Mouse (Mus musculus) G1E (cell line): ENCODE measurements around the gene Slc7a1. TPM values are rescaled to one million over a fixed set of nuclear protein-coding genes. Genes with fewer than 3 reads are reported as not detected.
A peak's percentile ranks its signal among the peaks of the same experiment; 100 is the strongest.

Source experiments
- ATAC-seq: 2 replicates; pipeline ENCODE4 v1.8.0; 2016; ENCODE audit warnings: mild to moderate bottlenecking; ENCODE audit not compliant: insufficient number of reproducible peaks, poor library complexity, low FRiP score, severe bottlenecking; ENCODE audit errors: extremely low read depth
- DNase-seq: peaks from one replicate; pipeline ENCODE4 v3.0.0; 2012; ENCODE audit warnings: low spot score
- H3K27me3 ChIP-seq: 2 replicates; pipeline ENCODE4 v1.6.1; 2012; ENCODE audit warnings: mild to moderate bottlenecking, low read length, inconsistent platforms; ENCODE audit not compliant: insufficient read depth
- H3K36me3 ChIP-seq: replicated peaks from 2 replicates; pipeline ENCODE3; 2012; ENCODE audit warnings: mild to moderate bottlenecking, inconsistent platforms
- H3K4me1 ChIP-seq: 2 replicates; pipeline ENCODE4 v1.6.1; 2012; ENCODE audit warnings: low read depth, low read length, inconsistent platforms, mixed read lengths; ENCODE audit not compliant: insufficient read depth
- H3K4me3 ChIP-seq: 2 replicates; pipeline ENCODE4 v1.5.1; 2012; ENCODE audit warnings: low read depth, mild to moderate bottlenecking, inconsistent platforms, low read length, moderate library complexity, mixed read lengths
- H3K9me3 ChIP-seq: replicated peaks from 2 replicates; pipeline ENCODE4 v1.6.1; 2012; ENCODE audit warnings: inconsistent platforms
- CTCF ChIP-seq: IDR thresholded peaks from 2 replicates; pipeline ENCODE4 v1.5.1; 2012; ENCODE audit warnings: low read depth, low read length, inconsistent platforms, mixed read lengths
- GATA1 ChIP-seq: IDR thresholded peaks from 2 replicates; pipeline ENCODE4 v1.6.1; 2012; ENCODE audit warnings: borderline replicate concordance, low read length, inconsistent platforms, mixed read lengths
- GATA2 ChIP-seq: IDR thresholded peaks from 2 replicates; pipeline ENCODE4 v1.6.1; 2012; ENCODE audit warnings: low read depth, low read length, inconsistent platforms, borderline replicate concordance
- POLR2AphosphoS5 ChIP-seq: IDR thresholded peaks from 2 replicates; pipeline ENCODE4 v1.6.1; 2012; ENCODE audit warnings: low read depth, low read length, inconsistent platforms; ENCODE audit not compliant: insufficient replicate concordance
- TAL1 ChIP-seq: conservative IDR thresholded peaks from 2 replicates; pipeline ENCODE4 v1.6.1; 2012; ENCODE audit warnings: low read depth, low read length, inconsistent platforms, mixed read lengths
- polyA plus RNA-seq: library from polyadenylated mRNA; stranded (reverse); fragments of >175 nt; gene quantifications from 2 replicates; pipeline ENCODE4 v1.2.3, GENCODE M21; 2012
- total RNA-seq, 2 experiments: library from RNA; stranded (forward) in 1 of 2; stranded (reverse) in 1 of 2; fragments of 200-1000 nt in 1 of 2; fragments of >200 nt in 1 of 2; fragmentation: Nextera tagmentation in 1 of 2; gene quantifications; 2 replicates each; pipeline ENCODE4 v1.2.3; 2014 to 2017

Slc7a1 gene
- total and polyA plus RNA-seq, 3 experiments = 20.2 to 86.4 (median 44.5) TPM

GRCm38 (mm10) chr5:148292862-148293261 lies 106.8 kb downstream of the Slc7a1 start:
- Histone ChIP-seq H3K36me3 (no peaks in the 10 kb centered on the region), H3K4me1 (no peaks in the 10 kb centered on the region), H3K4me3 (no peak overlapping the region), H3K9me3 (peaks cover 54% of the 10 kb centered on the region), H3K27me3 (no peaks in the 10 kb centered on the region; the same call in 1 of the 2 replicates)
- ATAC-seq = no peak
- TF ChIP-seq GATA1 (no peak), GATA2 (no peak), POLR2AphosphoS5 (no peak), CTCF (no peak), TAL1 (no peak)
- no peak for DNase-seq

GRCm38 (mm10) chr5:148289951-148290350 lies 109.8 kb downstream of the Slc7a1 start:
- H3K4me3 ChIP-seq = no peak overlapping the region
- no peak for TF ChIP-seq CTCF
- no peak for TF ChIP-seq GATA2
- TF ChIP-seq POLR2AphosphoS5 = no peak
- TF ChIP-seq GATA1 = no peak
- TF ChIP-seq TAL1 = no peak
- no peaks in the 10 kb centered on the region; the same call in 1 of the 2 replicates for H3K27me3 ChIP-seq
- H3K36me3 ChIP-seq = no peaks in the 10 kb centered on the region
- no peak for ATAC-seq
- DNase-seq = no peak
- peaks cover 62% of the 10 kb centered on the region for H3K9me3 ChIP-seq
- no peaks in the 10 kb centered on the region for H3K4me1 ChIP-seq

DNA sequence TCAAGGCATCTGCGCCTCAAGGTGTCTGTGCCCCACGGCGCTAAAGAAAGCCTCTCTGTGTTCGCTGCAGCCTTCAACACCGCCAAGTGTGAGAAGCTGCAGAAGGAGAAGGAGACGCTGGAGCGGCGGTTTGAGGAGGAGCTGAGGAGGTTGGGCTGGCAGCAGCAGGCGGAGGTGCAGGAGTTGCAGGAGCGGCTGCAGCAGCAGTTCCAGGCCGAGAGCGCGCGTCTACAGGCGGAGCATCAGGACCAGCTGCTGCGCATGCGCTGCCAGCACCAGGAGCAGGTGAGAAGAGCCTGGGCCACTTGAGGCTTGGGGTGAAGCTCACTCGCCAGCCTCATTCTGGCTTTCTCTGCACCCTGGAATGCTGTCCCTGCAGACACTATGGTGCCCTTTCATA lies 110.9 kb downstream of the Slc7a1 start:
- Histone ChIP-seq H3K36me3 (no peaks in the 10 kb centered on the region), H3K27me3 (no peaks in the 10 kb centered on the region; the same call in 1 of the 2 replicates), H3K9me3 (peaks cover 63% of the 10 kb centered on the region), H3K4me3 (peak overlapping the region; percentile 1; the same call in 1 of the 2 replicates), H3K4me1 (no peaks in the 10 kb centered on the region)
- TF ChIP-seq TAL1 (no peak), GATA2 (no peak), POLR2AphosphoS5 (no peak), GATA1 (no peak), CTCF (no peak)
- DNase-seq (no peak), ATAC-seq (no peak)

GRCm38 (mm10) chr5:148287529-148287928 lies 112.2 kb downstream of the Slc7a1 start:
- TF ChIP-seq POLR2AphosphoS5 (no peak), GATA2 (no peak), CTCF (no peak), GATA1 (no peak), TAL1 (no peak)
- H3K9me3 ChIP-seq = peaks cover 59% of the 10 kb centered on the region
- ATAC-seq = no peak

DNA sequence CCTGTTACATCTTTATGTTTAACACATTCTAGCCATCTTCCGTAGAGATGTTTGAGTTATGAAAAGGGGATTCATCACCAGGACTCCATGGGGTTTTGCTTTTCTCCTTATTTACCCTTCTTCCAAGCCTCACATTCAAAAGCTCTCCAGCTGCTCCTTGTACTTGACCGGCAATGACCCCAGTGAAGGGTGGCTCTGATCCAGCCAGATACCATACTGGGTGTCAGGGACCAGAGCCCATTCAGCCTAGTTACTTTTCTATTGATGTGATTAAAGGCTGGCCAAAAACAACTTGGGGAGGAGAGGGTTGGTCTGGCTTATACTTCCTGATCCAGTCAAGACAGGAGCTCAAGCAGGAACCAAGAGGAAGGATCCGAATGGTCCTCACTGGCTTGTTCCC lies 116.1 kb downstream of the Slc7a1 start:
- ATAC-seq (no peak), DNase-seq (no peak)
- H3K4me1 ChIP-seq = no peaks in the 10 kb centered on the region
- H3K9me3 ChIP-seq = peaks cover 60% of the 10 kb centered on the region
- no peaks in the 10 kb centered on the region for H3K36me3 ChIP-seq
- no peak overlapping the region for H3K4me3 ChIP-seq
- H3K27me3 ChIP-seq = no peaks in the 10 kb centered on the region
- no peak for TF ChIP-seq GATA1
- TF ChIP-seq POLR2AphosphoS5 = no peak
- no peak for TF ChIP-seq CTCF
- no peak for TF ChIP-seq TAL1
- no peak for TF ChIP-seq GATA2

More at GRCm38 (mm10) chr5:148287529-148287928, 112.2 kb downstream of the Slc7a1 start:
- H3K27me3 ChIP-seq = no peaks in the 10 kb centered on the region; the same call in 1 of the 2 replicates
- H3K4me1 ChIP-seq = no peaks in the 10 kb centered on the region
- no peak overlapping the region for H3K4me3 ChIP-seq
- no peak for DNase-seq
- H3K36me3 ChIP-seq = no peaks in the 10 kb centered on the region

DNA sequence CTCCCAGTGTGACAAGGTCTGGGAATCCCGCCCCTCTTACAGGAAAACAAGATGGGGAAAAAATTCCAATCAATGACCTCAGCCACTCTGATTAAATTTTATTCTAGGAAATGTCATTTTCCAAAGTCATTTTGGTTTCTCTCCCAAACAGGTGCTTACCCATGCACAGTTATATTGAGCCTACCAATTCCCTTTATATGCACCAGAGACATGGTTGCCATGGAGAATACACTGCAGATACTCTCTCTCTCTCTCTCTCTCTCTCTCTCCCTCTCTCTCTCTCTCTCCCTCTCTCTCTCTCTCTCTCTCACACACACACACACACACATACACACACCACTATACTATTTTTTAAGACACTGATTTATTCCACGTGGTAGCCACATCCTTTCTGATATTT lies 116.5 kb downstream of the Slc7a1 start:
- H3K27me3 ChIP-seq = no peaks in the 10 kb centered on the region
- no peaks in the 10 kb centered on the region for H3K36me3 ChIP-seq
- peaks cover 61% of the 10 kb centered on the region for H3K9me3 ChIP-seq
- ATAC-seq (no peak), DNase-seq (no peak)
- H3K4me3 ChIP-seq = no peak overlapping the region
- TF ChIP-seq POLR2AphosphoS5 (no peak), TAL1 (no peak), GATA2 (no peak), CTCF (no peak), GATA1 (no peak)
- H3K4me1 ChIP-seq = no peaks in the 10 kb centered on the region

- DNase-seq (no peak), ATAC-seq (no peak)
- no peaks in the 10 kb centered on the region for H3K4me1 ChIP-seq
- TF ChIP-seq CTCF = no peak
- TF ChIP-seq POLR2AphosphoS5 = no peak
- no peak for TF ChIP-seq GATA2
- no peak overlapping the region for H3K4me3 ChIP-seq
- H3K27me3 ChIP-seq = no peaks in the 10 kb centered on the region
- H3K36me3 ChIP-seq = no peaks in the 10 kb centered on the region
- H3K9me3 ChIP-seq = peaks cover 59% of the 10 kb centered on the region
Measured at GRCm38 (mm10) chr5:148282631-148283030, 117.1 kb downstream of the Slc7a1 start.
